21 mouse cellular contexts compared by ENCODE assay signal in the genomic region with DNA sequence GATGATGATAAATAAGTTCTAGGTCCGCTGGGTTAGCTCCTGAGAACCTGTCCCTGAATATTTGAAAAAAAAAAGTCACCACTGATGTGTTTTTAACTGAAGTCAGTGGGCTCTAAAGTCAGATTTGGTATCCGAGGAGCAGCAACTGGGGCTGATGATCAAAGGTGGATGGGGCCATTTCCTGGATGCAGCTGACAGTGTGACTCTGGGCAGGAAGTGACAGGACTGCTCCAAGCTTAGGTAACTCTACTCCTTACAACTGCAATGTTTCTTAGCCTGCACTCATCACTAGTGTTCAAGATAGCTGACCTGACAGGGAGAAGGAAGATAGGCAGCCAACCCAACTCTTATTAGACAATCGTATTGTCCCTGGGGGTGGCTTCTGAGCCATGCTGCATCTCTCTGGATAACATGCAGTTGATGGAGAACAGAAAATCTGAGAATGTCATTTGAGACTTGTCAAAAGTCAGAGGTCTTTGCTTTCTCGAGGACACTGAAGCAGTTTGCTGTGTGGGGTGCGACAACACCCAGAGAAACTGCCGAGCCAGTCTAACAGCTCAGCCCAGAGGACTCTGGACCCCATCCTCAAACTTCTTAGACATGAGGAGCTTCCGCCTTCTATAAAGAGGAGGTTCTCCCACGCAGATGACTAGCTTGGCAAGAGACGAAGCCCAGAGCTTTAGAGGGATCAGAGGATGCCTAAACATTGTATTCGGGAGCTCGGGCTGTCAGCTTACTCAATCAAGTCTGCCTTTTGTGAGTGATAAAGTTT.
A peak's percentile ranks its signal among the peaks of the same experiment; 100 is the strongest.
DNase-seq lines count a peak whose midpoint lies in the region; ATAC-seq and TF ChIP-seq lines count a peak whose summit lies in the region.
"Had no signal": no experiment of that assay in that cellular context is flagged by ENCODE, and none has a peak within 500 bp of the region (broad histone marks: within the 10 kb centered on the region; RNA-seq: fewer than 3 reads in every experiment).

No protein-coding gene starts in this region.

- no peak overlapping the region for H3K4me3 ChIP-seq in kidney, postnatal 0 days (replicated peaks; ENCODE audit: low read depth, low read length)
- no peak overlapping the region for H3K4me3 ChIP-seq in intestine, embryonic 16.5 days (ENCODE audit: low read length)
- no peak overlapping the region for H3K4me3 ChIP-seq in cerebellum, adult 2 months (replicated peaks; ENCODE audit: insufficient read depth, low read depth, low read length)
- H3K4me3 ChIP-seq: embryonic facial prominence, embryonic 10.5 days; hindbrain, embryonic 10.5 days had no signal

- H3K27me3 ChIP-seq in kidney, postnatal 0 days (ENCODE audit: insufficient read depth, low read length) = no peaks in the 10 kb centered on the region
- no peaks in the 10 kb centered on the region for H3K27me3 ChIP-seq in intestine, embryonic 16.5 days (replicated peaks; ENCODE audit: control insufficient read depth, insufficient read depth, low read length)
- no peaks in the 10 kb centered on the region for H3K27me3 ChIP-seq in cerebellum, adult 2 months (ENCODE audit: control insufficient read depth, insufficient read depth, low read length)
- H3K27me3 ChIP-seq: CH12.LX had no signal

- no peak for ATAC-seq in kidney, postnatal 0 days (replicated peaks; ENCODE audit: low FRiP score, low read depth)
- peak; percentile 71 for ATAC-seq in intestine, embryonic 16.5 days
- ATAC-seq: forebrain, postnatal 0 days; midbrain, embryonic 16.5 days had no signal

- H3K4me1 ChIP-seq in kidney, postnatal 0 days (replicated peaks; ENCODE audit: insufficient read depth, low read length) = no peaks in the 10 kb centered on the region
- no peaks in the 10 kb centered on the region for H3K4me1 ChIP-seq in intestine, embryonic 16.5 days (ENCODE audit: control insufficient read depth, insufficient read depth, low read length)
- peaks cover 9% of the 10 kb centered on the region for H3K4me1 ChIP-seq in cerebellum, adult 2 months (ENCODE audit: control insufficient read depth, insufficient read depth, low read length)

- H3K9me3 ChIP-seq in kidney, postnatal 0 days (replicated peaks; ENCODE audit: low read length) = no peaks in the 10 kb centered on the region
- peaks cover 5% of the 10 kb centered on the region; the same call in 1 of the 2 replicates for H3K9me3 ChIP-seq in intestine, embryonic 16.5 days (ENCODE audit: control insufficient read depth, low read length)

- H3K9ac ChIP-seq in kidney, postnatal 0 days (ENCODE audit: low read depth, low read length) = no peak overlapping the region
- no peak overlapping the region for H3K9ac ChIP-seq in intestine, embryonic 16.5 days (ENCODE audit: low read depth, low read length)
- H3K9ac ChIP-seq: forebrain, postnatal 0 days; liver, embryonic 14.5 days had no signal

- no peak overlapping the region for H3K4me2 ChIP-seq in kidney, postnatal 0 days (ENCODE audit: low read length)
- no peak overlapping the region for H3K4me2 ChIP-seq in intestine, embryonic 16.5 days (ENCODE audit: low read depth, low read length)
- H3K4me2 ChIP-seq: heart, embryonic 11.5 days had no signal

- no peak for TF ChIP-seq POLR2A in cerebellum, adult 2 months (IDR thresholded peaks at IDR 0.05; ENCODE audit: borderline replicate concordance, insufficient read depth, low read length)

- no peak overlapping the region for H3K27ac ChIP-seq in kidney, postnatal 0 days
- no peak overlapping the region for H3K27ac ChIP-seq in intestine, embryonic 16.5 days (ENCODE audit: low read length)
- no peak overlapping the region for H3K27ac ChIP-seq in cerebellum, adult 2 months (ENCODE audit: insufficient read depth, low read length)
- H3K27ac ChIP-seq: embryonic facial prominence, embryonic 10.5 days; liver, embryonic 14.5 days; macrophage had no signal

- no peak for TF ChIP-seq CTCF in kidney, postnatal 0 days (IDR thresholded peaks at IDR 0.05; ENCODE audit: low read depth)
- TF ChIP-seq CTCF in cerebellum, adult 2 months (IDR thresholded peaks at IDR 0.05; ENCODE audit: borderline replicate concordance, insufficient read depth, low read depth, low read length) = no peak

- 42% methylated on average over 11 of the region's 11 CpGs for WGBS in kidney, postnatal 0 days
- 48% methylated on average over 11 of the region's 11 CpGs for WGBS in intestine, embryonic 16.5 days
- 94% methylated on average over 11 of the region's 11 CpGs for WGBS in cerebellum, adult 2 months

- DNase-seq in kidney, postnatal 0 days (ENCODE audit: low spot score) = peak; percentile 40
- no peak for DNase-seq in kidney, adult 18-20 months
- DNase-seq in CD8-positive naive resting alpha-beta T cell, adult 2 months (ENCODE audit: low read depth in 2 of 2, low spot score in 2 of 2) = peak; percentile 39 to 52
- DNase-seq in thymus, postnatal 25 days = peak; percentile 54
- no peak for DNase-seq in left cerebral cortex, adult 18-20 months (ENCODE audit: low spot score in 2 of 2)
- DNase-seq in cerebellum, adult 2 months = no peak
- DNase-seq: adrenal gland, postnatal 36 days; cerebellum, postnatal 36 days; forebrain, postnatal 0 days; gastrocnemius, postnatal 10 days; kidney, adult 9 months; layer of hippocampus, postnatal 36 days; right cerebral cortex, postnatal 4 days had no signal

- H3K36me3 ChIP-seq in kidney, postnatal 0 days (ENCODE audit: insufficient read depth, low read length) = no peaks in the 10 kb centered on the region
- no peaks in the 10 kb centered on the region for H3K36me3 ChIP-seq in intestine, embryonic 16.5 days (ENCODE audit: control insufficient read depth, insufficient read depth, low read length)
- H3K36me3 ChIP-seq: embryonic facial prominence, embryonic 10.5 days; hindbrain, embryonic 10.5 days had no signal

Comparison
In these comparisons a context has a peak if more than half of its experiments do, and no peak if none do; other contexts are left out.
1. DNase-seq: peak in kidney, postnatal 0 days (single experiment), CD8-positive naive resting alpha-beta T cell, adult 2 months (2 of 2) and thymus, postnatal 25 days (single experiment); none in kidney, adult 18-20 months (single experiment), left cerebral cortex, adult 18-20 months (0 of 2) and cerebellum, adult 2 months (0 of 2).